Mouse (Mus musculus) activated CD4-positive, CD25-positive, alpha-beta regulatory T cell, adult 4 months (primary cell): ENCODE data around the gene Zbtb1. TPM values are rescaled to one million over a fixed set of nuclear protein-coding genes. Genes with fewer than 3 reads are reported as not detected.
"Not testable (repeated sequence)": the region's sequence is repeated elsewhere in the genome, so short reads cannot be mapped to it uniquely, and the experiment has no call there.

Experiments used
- ATAC-seq: one replicate; pipeline ENCODE4 v1.8.0; 2017
- polyA plus RNA-seq, 2 experiments: library from polyadenylated mRNA; unstranded; fragments of 100-300 nt; shearing (Covaris generic); gene quantifications; one replicate each; pipeline ENCODE4 v1.2.1; 2017

The Zbtb1 gene
- polyA plus RNA-seq, 2 experiments from 2014 or later, result 25.6 to 26.1 TPM

DNA sequence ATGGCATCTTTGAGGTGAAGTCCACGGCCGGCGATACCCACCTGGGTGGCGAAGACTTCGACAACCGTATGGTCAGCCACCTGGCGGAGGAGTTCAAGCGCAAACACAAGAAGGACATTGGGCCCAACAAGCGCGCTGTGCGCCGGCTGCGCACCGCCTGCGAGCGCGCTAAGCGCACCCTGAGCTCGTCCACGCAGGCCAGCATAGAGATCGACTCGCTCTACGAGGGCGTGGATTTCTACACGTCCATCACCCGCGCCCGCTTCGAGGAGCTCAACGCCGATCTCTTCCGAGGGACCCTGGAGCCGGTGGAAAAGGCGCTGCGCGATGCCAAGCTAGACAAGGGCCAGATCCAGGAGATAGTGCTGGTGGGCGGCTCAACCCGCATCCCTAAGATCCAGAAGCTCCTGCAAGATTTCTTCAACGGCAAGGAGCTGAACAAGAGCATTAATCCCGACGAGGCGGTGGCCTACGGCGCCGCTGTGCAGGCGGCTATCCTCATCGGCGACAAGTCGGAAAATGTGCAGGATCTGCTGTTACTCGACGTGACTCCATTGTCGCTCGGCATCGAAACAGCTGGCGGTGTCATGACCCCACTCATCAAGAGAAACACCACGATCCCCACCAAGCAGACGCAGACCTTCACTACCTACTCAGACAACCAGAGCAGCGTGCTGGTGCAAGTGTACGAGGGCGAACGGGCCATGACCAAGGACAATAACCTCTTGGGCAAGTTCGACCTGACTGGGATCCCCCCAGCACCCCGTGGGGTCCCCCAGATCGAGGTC is 35.3 kb downstream of the Zbtb1 start:
- ATAC-seq, result no peak

DNA sequence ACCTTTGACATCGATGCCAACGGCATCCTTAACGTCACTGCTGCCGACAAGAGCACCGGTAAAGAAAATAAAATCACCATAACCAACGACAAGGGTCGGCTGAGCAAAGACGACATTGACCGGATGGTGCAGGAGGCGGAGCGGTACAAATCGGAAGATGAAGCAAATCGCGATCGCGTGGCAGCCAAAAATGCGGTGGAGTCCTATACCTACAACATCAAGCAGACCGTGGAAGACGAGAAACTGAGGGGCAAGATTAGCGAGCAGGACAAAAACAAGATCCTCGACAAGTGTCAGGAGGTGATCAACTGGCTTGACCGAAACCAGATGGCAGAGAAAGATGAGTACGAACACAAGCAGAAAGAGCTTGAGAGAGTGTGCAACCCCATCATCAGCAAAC is 35.9 kb downstream of the Zbtb1 start:
- no peak for ATAC-seq

DNA sequence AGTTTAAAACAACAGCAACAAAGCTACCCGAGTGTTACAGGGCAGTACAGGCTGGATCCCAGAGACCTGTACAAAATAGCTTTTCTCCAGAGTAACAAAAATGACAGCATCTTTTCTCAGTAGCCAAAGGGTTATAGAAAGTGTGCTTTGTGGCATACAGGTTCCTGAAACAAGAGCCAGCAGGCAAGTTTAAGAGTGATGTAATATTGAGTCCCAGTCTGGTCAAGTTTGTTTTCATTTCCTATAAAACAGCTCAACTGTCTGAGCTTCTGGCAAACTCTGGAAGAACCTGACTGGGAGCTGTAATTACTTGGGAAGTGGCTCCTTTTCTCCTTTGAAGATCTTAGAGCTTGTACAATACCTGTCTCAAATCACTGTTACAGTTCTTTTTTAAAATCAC is 37.1 kb downstream of the Zbtb1 start:
- no peak for ATAC-seq

- no peak for ATAC-seq
Measured at GRCm38 (mm10) chr12:76409166-76409565, 39.1 kb downstream of the Zbtb1 start.

DNA sequence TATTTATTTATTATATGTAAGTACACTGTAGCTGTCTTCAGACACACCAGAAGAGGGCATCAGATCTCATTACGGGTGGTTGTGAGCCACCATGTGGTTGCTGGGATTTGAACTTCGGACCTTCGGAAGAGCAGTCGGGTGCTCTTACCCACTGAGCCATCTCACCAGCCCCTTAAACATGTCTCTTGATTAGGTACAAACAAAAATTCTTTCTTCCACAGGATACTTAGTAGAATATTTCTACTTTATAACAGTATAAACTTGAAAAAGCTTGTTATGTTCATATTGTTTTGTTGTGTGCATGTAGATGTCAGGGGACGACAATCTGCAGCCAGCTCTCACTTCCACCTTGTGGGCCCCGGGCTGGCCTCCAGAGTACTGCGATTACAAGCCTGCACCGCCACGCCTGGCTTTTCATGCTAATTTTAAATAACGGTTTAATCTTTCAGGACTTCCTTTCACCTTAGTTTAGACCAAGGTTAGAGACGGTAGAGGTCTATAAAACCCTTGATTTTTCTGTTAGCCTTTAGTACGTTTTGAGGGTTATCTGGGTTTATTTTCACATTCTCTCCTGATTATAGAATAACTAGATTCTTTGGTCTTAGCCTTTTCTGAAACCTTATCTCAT is 45.4 kb downstream of the Zbtb1 start:
- no peak for ATAC-seq

DNA sequence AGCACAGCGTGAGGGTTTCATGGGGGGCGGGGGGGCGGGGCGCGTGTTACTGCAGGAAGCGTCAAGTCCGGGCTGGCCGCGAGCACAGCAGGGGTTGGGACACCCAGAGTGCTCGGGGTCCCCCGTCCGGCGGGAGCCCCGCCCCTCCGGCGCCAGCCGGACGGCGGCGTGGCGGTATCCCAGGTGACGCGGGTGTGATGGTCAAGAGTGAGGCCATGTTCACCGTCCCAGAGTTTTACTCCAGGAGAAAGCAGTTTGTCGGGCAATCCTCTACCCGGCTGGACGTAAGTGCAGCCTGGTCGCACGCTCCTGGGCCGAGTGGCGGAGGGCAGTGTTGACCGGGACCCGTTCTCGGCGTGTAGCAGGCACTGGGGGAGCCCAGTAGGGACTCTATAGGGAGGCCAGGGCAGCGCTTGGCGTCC is 47.4 kb downstream of the Zbtb1 start, which contains the start of gene Ppp1r36:
Gene Ppp1r36 (plus strand): TSS at position 106 of the 422 bp plus-strand sequence.
- ATAC-seq, result no peak

DNA sequence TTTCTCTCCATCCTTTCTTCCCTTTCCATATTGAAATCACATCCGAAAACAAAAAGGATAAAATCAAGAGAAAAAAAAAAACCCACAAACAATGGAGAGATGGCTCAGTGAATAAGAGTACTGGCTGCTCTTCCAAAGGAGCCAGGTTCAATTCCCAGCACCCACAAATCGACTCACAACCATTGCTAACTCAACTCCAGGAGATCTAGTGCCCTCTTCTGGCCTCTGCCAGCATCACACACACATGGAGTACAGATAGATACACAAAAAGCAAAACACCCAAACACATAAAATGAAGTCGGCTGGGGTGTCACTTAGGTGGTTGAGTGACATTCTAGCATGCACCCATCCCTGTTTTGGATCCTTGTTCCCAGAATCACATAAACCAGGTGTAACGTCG is 48.3 kb downstream of the Zbtb1 start:
- ATAC-seq, result no peak

DNA sequence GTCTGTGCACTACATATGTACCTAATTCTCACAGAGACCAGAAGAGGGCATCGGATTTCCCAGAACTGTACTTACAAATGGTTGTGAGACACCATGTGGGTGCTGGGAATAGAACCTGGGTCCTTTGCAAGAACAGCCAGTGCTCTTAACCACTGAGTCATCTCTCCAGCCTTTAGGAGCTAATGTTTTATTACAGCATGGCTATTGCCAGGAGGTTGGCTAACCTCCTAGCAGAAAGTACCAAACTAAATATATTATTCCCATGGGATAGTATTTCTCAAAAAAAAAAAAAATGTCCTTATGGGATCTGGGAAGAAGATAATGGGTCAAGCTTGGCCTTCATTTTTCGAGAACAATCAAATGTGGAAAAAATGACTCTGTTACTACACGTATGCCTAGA is 55.2 kb downstream of the Zbtb1 start:
- no peak for ATAC-seq

GRCm38 (mm10) chr12:76427546-76427945 is 57.5 kb downstream of the Zbtb1 start:
- ATAC-seq, result no peak

- no peak for ATAC-seq
Measured at GRCm38 (mm10) chr12:76430879-76431406, 60.9 kb downstream of the Zbtb1 start.

- ATAC-seq, result no peak
Measured at GRCm38 (mm10) chr12:76431431-76431830, 61.4 kb downstream of the Zbtb1 start.

GRCm38 (mm10) chr12:76434111-76434510 is 64.0 kb downstream of the Zbtb1 start:
- no peak for ATAC-seq

DNA sequence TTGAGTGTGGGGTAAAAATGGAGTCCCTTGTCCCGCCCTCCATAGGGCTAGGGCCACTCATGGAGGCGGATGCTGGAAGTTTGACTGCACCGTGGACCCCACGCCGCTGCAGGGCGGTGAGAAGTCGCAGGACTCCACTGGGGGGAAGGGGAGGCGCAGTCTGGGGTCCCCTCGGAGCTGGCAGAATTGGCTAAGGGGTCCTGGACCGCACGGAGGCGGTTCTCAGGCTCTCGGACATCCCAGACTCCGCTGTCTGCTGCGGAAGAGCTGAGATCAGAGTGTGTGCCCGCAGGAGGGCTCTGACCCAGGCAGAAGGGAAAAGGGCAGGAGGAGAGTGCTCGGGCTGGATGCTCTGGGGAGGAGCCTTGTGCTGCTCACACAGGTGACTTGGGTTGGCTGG is 65.0 kb downstream of the Zbtb1 start:
- ATAC-seq, result no peak

DNA sequence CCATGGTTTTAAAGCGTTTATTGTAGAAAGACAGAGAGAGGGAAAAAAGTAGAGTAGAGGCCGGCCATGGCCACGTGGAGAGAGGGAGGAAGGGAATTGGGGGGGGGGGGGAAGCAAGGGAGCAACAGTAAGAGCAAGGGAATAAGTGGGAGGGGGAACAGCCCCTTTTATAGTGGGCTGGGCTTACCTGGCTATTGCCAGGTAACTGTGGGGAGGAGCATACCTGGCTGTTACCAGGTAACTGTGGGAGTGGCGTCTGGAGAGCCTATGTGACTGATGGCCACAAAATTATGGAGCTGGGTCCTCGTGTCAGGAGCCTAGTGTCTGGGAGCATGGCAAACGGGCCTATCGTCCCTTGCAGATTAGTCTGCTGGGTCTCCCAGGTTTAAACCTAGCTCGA is 65.5 kb downstream of the Zbtb1 start:
- no peak for ATAC-seq

DNA sequence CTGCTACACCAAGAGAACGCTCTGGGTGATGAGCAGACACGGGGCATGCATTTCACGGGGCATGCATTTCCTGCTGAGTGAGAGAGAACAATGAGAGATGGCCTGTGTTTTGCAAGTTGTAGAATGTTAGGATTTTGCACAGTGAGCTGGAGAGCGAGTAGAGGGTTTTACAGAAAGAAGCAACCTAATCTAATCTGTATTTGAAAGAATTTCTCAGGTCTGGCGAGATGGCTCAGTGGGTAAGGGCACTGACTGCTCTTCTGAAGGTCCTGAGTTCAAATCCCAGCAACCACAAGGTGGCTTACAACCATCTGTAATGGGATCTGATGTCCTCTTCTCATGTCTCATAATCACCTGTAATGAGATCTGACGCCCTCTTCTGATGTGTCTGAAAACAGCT is 73.4 kb downstream of the Zbtb1 start:
- ATAC-seq, result not testable (repeated sequence)

DNA sequence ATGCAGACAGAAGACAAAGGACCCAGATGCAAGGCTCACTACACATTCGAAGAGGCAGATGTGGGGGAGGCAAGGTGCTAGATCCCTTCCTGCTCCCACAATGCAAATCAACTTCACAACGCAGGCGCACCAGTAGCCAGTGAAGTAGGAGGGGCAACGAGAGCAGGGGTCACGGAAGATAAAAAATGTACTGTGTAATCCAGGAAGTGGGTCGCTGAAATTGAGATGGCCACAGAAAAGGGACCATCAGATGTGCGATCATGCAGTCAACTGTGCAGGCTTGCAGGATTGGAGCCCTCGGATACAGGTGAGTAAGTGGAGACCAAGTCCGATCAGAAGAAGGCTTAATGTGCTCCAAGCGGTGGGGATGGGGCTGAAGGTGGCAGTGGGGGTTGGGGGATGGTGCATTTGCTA is 74.3 kb downstream of the Zbtb1 start:
- no peak for ATAC-seq

GRCm38 (mm10) chr12:76444862-76445261 is 74.8 kb downstream of the Zbtb1 start:
- ATAC-seq, result no peak

- ATAC-seq, result no peak
Measured at GRCm38 (mm10) chr12:76446201-76446600, 76.1 kb downstream of the Zbtb1 start.

Other genes with a start within 250 kb of the Zbtb1 start
- gene Esr2, start 193.0 kb upstream of the Zbtb1 start, polyA plus RNA-seq, result not detected
- not detected for gene Tex21, start 123.5 kb upstream of the Zbtb1 start, polyA plus RNA-seq
- gene Mthfd1, start 115.0 kb upstream of the Zbtb1 start, polyA plus RNA-seq, result 10 to 100 TPM; 24.4 to 35.0 TPM
- gene Akap5, start 45.4 kb upstream of the Zbtb1 start, polyA plus RNA-seq, result 1 to 10 TPM; 1.3 to 2.2 TPM
- 10 to 100 TPM; 12.1 to 15.0 TPM for gene Zbtb25, start 664 bp upstream of the Zbtb1 start, polyA plus RNA-seq
- 1 to 10 TPM; 3.8 to 4.8 TPM for gene Hspa2, start 33.9 kb downstream of the Zbtb1 start, polyA plus RNA-seq
- not detected for gene Ppp1r36, start 47.3 kb downstream of the Zbtb1 start, polyA plus RNA-seq
- 1 to 10 TPM; 2.5 to 3.7 TPM for gene Plekhg3, start 160.6 kb downstream of the Zbtb1 start, polyA plus RNA-seq